In genomic region chr3:136330043-136330442, GRCm38 (mm10) we compare ENCODE assay signal across 21 mouse cellular contexts. TPM values are rescaled to one million over a fixed set of nuclear protein-coding genes. Genes with fewer than 3 reads are reported as not detected.
DNase-seq lines count a peak whose midpoint lies in the region; ATAC-seq and TF ChIP-seq lines count a peak whose summit lies in the region.
"Had no signal": no experiment of that assay in that cellular context is flagged by ENCODE, and none has a peak within 500 bp of the region (broad histone marks: within the 10 kb centered on the region; RNA-seq: fewer than 3 reads in every experiment).

No protein-coding gene starts in this region.

- no peaks in the 10 kb centered on the region for H3K27me3 ChIP-seq in kidney, postnatal 0 days (ENCODE audit: insufficient read depth, low read length)
- no peaks in the 10 kb centered on the region for H3K27me3 ChIP-seq in kidney, embryonic 15.5 days
- no peaks in the 10 kb centered on the region for H3K27me3 ChIP-seq in liver, postnatal 0 days (ENCODE audit: insufficient read depth, low read length)
- H3K27me3 ChIP-seq: embryonic facial prominence, embryonic 12.5 days; forebrain, embryonic 13.5 days; forebrain, embryonic 15.5 days had no signal

- no peak for ATAC-seq in kidney, postnatal 0 days (replicated peaks; ENCODE audit: low FRiP score, low read depth)
- no peak for ATAC-seq in kidney, embryonic 15.5 days (replicated peaks; ENCODE audit: low FRiP score)
- no peak for ATAC-seq in liver, postnatal 0 days
- ATAC-seq: activated CD4-positive, CD25-positive, alpha-beta regulatory T cell, adult 4 months; CD4-positive, CD25-positive, alpha-beta regulatory T cell, adult 4 months; forebrain, embryonic 13.5 days; forebrain, embryonic 15.5 days; forebrain, postnatal 0 days had no signal

- H3K4me1 ChIP-seq in kidney, postnatal 0 days (replicated peaks; ENCODE audit: insufficient read depth, low read length) = no peaks in the 10 kb centered on the region
- no peaks in the 10 kb centered on the region for H3K4me1 ChIP-seq in kidney, embryonic 15.5 days
- no peaks in the 10 kb centered on the region for H3K4me1 ChIP-seq in liver, postnatal 0 days (ENCODE audit: insufficient read depth)
- H3K4me1 ChIP-seq: embryonic facial prominence, embryonic 10.5 days; embryonic facial prominence, embryonic 12.5 days; forebrain, embryonic 13.5 days; forebrain, embryonic 15.5 days had no signal

- no peaks in the 10 kb centered on the region for H3K79me2 ChIP-seq in macrophage (ENCODE audit: inconsistent target)

- H3K9ac ChIP-seq in kidney, postnatal 0 days (ENCODE audit: low read depth, low read length) = no peak overlapping the region
- H3K9ac ChIP-seq in kidney, embryonic 15.5 days = no peak overlapping the region
- no peak overlapping the region for H3K9ac ChIP-seq in liver, postnatal 0 days (replicated peaks)
- H3K9ac ChIP-seq: embryonic facial prominence, embryonic 12.5 days; forebrain, embryonic 13.5 days; forebrain, embryonic 15.5 days; forebrain, postnatal 0 days had no signal

- H3K4me3 ChIP-seq in kidney, postnatal 0 days (replicated peaks; ENCODE audit: low read depth, low read length) = no peak overlapping the region
- no peak overlapping the region for H3K4me3 ChIP-seq in kidney, embryonic 15.5 days (replicated peaks)
- no peak overlapping the region for H3K4me3 ChIP-seq in macrophage (ENCODE audit: inconsistent target)
- H3K4me3 ChIP-seq in liver, postnatal 0 days (ENCODE audit: low read depth, low read length) = no peak overlapping the region
- H3K4me3 ChIP-seq: embryonic facial prominence, embryonic 10.5 days; embryonic facial prominence, embryonic 12.5 days; forebrain, embryonic 13.5 days; forebrain, embryonic 15.5 days had no signal

- TF ChIP-seq CTCF in kidney, postnatal 0 days (IDR thresholded peaks at IDR 0.05; ENCODE audit: low read depth) = peak; percentile 17; the same call in 1 of the 2 replicates
- TF ChIP-seq CTCF in liver, postnatal 0 days (IDR thresholded peaks at IDR 0.05; ENCODE audit: low read depth) = no peak

- DNase-seq in kidney, postnatal 0 days (ENCODE audit: low spot score) = no peak
- no peak for DNase-seq in cerebellum, adult 9-11 months
- no peak for DNase-seq in liver, postnatal 0 days
- DNase-seq: adrenal gland, adult 8-10 months; adrenal gland, postnatal 14 days; adrenal gland, postnatal 36 days; B cell, adult 2 months; cerebellum, adult 18-20 months; cerebellum, adult 8-10 months; cerebellum, postnatal 10 days; cerebellum, postnatal 25 days; forebrain, postnatal 0 days had no signal

- H3K36me3 ChIP-seq in kidney, postnatal 0 days (ENCODE audit: insufficient read depth, low read length) = no peaks in the 10 kb centered on the region
- no peaks in the 10 kb centered on the region for H3K36me3 ChIP-seq in kidney, embryonic 15.5 days
- no peaks in the 10 kb centered on the region for H3K36me3 ChIP-seq in macrophage (ENCODE audit: inconsistent target)
- no peaks in the 10 kb centered on the region for H3K36me3 ChIP-seq in liver, postnatal 0 days (replicated peaks; ENCODE audit: insufficient read depth, low read length)
- H3K36me3 ChIP-seq: embryonic facial prominence, embryonic 10.5 days; embryonic facial prominence, embryonic 12.5 days; forebrain, embryonic 15.5 days had no signal

- H3K9me3 ChIP-seq in kidney, postnatal 0 days (replicated peaks; ENCODE audit: low read length) = no peaks in the 10 kb centered on the region
- no peaks in the 10 kb centered on the region for H3K9me3 ChIP-seq in kidney, embryonic 15.5 days (replicated peaks)
- H3K9me3 ChIP-seq in liver, postnatal 0 days (ENCODE audit: low read length) = no peaks in the 10 kb centered on the region
- H3K9me3 ChIP-seq: embryonic facial prominence, embryonic 10.5 days; embryonic facial prominence, embryonic 12.5 days; forebrain, embryonic 13.5 days; forebrain, embryonic 15.5 days had no signal

- H3K4me2 ChIP-seq in kidney, postnatal 0 days (ENCODE audit: low read length) = no peak overlapping the region
- H3K4me2 ChIP-seq in kidney, embryonic 15.5 days = no peak overlapping the region
- H3K4me2 ChIP-seq in liver, postnatal 0 days (ENCODE audit: low read depth, low read length) = no peak overlapping the region
- H3K4me2 ChIP-seq: embryonic facial prominence, embryonic 12.5 days; forebrain, embryonic 13.5 days; forebrain, embryonic 15.5 days had no signal

- no peak for TF ChIP-seq EP300 in liver, postnatal 0 days (IDR thresholded peaks at IDR 0.05; ENCODE audit: low read depth)

- H3K27ac ChIP-seq in kidney, postnatal 0 days = no peak overlapping the region
- no peak overlapping the region for H3K27ac ChIP-seq in kidney, embryonic 15.5 days
- H3K27ac ChIP-seq in macrophage = 0 out of 2 replicates have a peak overlapping the region, but pooled peaks have one; percentile 1
- H3K27ac ChIP-seq in liver, postnatal 0 days (ENCODE audit: low read depth) = no peak overlapping the region
- H3K27ac ChIP-seq: embryonic facial prominence, embryonic 10.5 days; embryonic facial prominence, embryonic 12.5 days; forebrain, embryonic 13.5 days; forebrain, embryonic 15.5 days had no signal

RNA-seq across cellular contexts. Expression of gene Bank1, which starts 4.2 kb away (rescaled TPM):
- 0.52 and 0.75 TPM in 2 replicates for polyA plus RNA-seq in kidney, postnatal 0 days (2015; fragmentation: Nextera tagmentation; extraction: Ambion mirVana)
- polyA plus RNA-seq in kidney, embryonic 15.5 days (2015; fragmentation: Nextera tagmentation; extraction: Ambion mirVana) = 1.1 and 1.2 TPM in 2 replicates
- total RNA-seq in macrophage (2018; cell fraction: chromatin; rRNA removed) = 10 to 100 TPM in 21 of 26 experiments, 1 to 10 TPM in 5; 1.8 to 29.0 (median 14.6) TPM
- 1 to 10 TPM; 1.8 to 6.5 (median 4.2) TPM for total RNA-seq in macrophage (2018; cell fraction: cytosol; rRNA removed)
- total RNA-seq in macrophage (2018; cell fraction: nucleus; rRNA removed) = 10 to 100 TPM in 10 of 26 experiments, 1 to 10 TPM in 16; 2.0 to 35.2 (median 7.3) TPM
- polyA plus RNA-seq in macrophage (2018) = 2.9 to 8.3 TPM (median 8.3 TPM) in 3 replicates
- 3.0 and 3.4 TPM in 2 replicates for polyA plus RNA-seq in liver, postnatal 0 days (2015; fragmentation: Nextera tagmentation; extraction: Ambion mirVana)
- total RNA-seq: MEL had no signal
